Mouse (Mus musculus): ENCODE data around the gene Cdkn2aipnl.

Gene Cdkn2aipnl

GRCm38 (mm10) chr11:51967443-51968401 lies at the start of gene Cdkn2aipnl:
Gene Cdkn2aipnl (plus strand): TSS chr11:51967661.
- DNase-seq (ENCODE audit: low spot score), result peak; percentile 97

DNA sequence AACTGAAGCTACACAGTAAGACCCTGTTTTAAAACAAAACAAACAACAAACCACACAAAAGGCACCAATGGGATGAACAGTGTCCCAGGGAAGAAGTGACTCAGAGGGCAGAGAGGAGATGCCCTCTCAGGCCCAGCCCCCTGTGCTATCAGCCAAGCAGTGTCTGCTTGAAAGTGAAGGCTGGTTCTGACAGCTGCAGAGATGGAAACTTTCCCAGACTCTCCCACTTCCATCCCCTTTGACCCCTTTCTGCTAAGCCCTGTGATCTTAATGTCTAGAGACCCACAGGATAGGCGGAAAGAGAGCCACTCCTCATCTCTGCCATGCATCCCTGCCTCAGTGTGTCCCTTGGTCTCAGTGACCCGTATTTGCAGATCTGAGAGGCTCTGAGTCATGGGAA lies 49.5 kb upstream of the Cdkn2aipnl start:
- DNase-seq (ENCODE audit: low spot score), result no peak

GRCm38 (mm10) chr11:51918576-51918975 lies 48.9 kb upstream of the Cdkn2aipnl start:
- no peak for DNase-seq (ENCODE audit: low spot score)

- DNase-seq (ENCODE audit: low spot score), result no peak
Measured at GRCm38 (mm10) chr11:51921355-51922125, 45.9 kb upstream of the Cdkn2aipnl start.

- DNase-seq (ENCODE audit: low spot score), result no peak
Measured at GRCm38 (mm10) chr11:51922421-51922841, 45.0 kb upstream of the Cdkn2aipnl start.

- DNase-seq (ENCODE audit: low spot score), result no peak
Measured at GRCm38 (mm10) chr11:51925595-51925994, 41.9 kb upstream of the Cdkn2aipnl start.

DNA sequence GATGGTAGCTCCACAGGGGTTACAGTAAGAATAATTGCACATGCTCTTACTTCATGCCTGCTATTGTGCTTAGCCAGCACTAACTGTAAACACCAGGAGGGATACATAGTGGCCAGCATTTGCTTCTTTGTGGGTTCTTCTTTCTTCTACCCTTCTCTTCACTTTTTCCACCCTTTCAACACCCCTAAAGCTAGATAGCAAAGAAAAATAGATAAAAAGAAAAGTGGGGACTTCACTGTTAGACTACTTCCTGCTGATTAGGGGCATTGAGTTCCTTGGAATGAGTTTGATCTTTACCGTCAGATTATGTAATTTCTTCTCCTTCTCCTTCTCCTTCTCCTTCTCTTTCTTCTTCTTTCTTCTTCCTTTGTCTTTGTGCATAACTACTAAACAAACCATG lies 41.1 kb upstream of the Cdkn2aipnl start:
- no peak for DNase-seq (ENCODE audit: low spot score)

DNA sequence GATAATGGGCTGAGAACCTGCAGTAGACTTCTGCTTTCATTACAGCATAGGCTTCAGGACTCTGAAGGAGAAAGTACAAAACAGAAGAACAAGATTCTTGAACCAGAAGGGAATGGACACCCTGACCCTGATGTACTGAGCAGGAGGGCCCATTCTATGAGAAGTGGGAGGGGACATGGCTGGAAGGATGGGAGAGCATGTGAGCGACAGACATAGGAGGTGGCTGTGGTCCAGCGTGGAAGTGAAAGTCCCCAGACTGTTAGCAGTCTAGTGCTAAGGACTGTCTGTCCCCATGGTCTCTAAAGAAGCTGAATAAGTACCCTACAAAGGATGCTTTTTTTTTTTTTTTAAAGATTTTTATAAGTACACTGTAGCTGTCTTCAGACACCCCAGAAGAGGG lies 40.4 kb upstream of the Cdkn2aipnl start:
- no peak for DNase-seq (ENCODE audit: low spot score)

- DNase-seq (ENCODE audit: low spot score), result no peak
Measured at GRCm38 (mm10) chr11:51931138-51931537, 36.3 kb upstream of the Cdkn2aipnl start.

DNA sequence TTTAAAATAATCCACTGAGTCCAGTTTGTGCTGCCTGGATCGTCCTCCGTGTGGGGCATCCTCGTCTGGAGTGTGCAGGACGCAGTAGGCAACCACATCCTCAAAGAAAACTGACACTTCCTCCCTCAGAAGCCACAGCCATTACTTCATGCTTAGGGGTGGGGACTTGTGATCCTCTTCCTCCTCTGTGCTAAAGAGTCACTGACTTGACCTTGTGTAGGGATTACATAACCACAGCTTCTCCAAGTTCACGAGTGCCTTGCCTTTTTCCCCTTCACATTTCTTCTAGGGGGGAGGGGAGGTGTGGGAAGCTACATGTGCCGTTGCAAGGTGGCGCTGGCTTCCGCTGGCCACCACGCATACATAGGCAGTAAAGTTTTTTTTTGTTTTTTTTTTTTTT lies 35.7 kb upstream of the Cdkn2aipnl start:
- DNase-seq (ENCODE audit: low spot score), result no peak

- DNase-seq (ENCODE audit: low spot score), result no peak
Measured at GRCm38 (mm10) chr11:51934230-51934629, 33.2 kb upstream of the Cdkn2aipnl start.

GRCm38 (mm10) chr11:51935636-51936434 lies 31.6 kb upstream of the Cdkn2aipnl start:
- no peak for DNase-seq (ENCODE audit: low spot score)

DNA sequence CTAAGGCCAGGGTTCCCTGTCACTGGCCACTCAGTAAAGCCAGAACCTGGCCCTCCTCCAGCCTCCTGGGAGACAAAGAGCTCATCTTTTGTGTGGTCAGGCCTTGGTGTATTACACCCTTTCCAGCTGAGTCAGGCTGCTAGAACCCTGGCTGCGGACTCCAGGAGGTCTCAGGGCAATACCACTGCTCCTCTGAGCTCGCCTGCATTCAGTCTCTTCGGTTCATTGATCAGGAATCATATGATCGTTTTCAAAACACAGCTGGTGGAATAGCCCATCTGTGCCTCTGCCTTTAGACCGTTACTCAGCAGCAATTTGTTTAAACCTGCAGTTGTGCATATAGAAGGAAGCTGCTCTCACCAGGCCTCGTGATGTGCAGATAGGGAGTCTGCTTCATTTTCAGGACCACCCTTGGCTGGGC lies 30.1 kb upstream of the Cdkn2aipnl start:
- DNase-seq (ENCODE audit: low spot score), result no peak

DNA sequence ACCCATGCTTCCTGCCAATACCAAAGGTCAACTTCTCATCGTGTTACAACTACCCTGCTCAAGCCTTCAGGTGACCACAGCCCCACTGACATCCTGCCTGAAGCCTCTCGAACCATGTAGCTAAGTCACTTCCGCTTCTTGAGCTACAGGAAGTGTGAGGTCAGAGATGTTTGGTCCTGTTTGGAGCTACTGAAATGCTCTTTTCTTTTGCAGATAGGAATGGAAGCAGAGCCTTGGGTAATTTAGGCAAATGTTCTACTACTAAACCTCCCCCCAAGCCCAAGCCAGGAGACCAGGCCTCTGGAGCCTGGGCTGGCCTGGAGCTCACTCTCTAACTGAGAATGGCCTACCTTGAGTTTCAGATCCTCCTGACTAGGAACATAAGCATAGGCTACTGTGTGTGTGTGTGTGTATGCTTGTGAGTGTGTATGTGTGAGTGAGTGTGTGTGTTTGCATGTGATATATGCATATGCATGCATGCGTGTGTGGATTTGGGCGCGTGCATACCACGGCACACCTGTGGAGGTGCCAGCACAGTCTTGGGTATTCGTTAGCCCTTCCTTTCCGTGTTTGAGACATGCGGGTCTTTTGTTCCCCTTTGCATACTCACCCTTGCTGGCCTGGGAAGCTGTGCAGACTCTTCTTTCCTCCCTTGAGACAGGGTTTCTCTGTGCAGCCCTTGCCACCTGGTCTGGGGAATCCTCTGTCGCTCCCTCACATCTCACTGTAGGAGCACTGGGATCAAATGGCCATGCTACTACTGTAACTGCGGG lies 28.5 kb upstream of the Cdkn2aipnl start:
- no peak for DNase-seq (ENCODE audit: low spot score)

DNA sequence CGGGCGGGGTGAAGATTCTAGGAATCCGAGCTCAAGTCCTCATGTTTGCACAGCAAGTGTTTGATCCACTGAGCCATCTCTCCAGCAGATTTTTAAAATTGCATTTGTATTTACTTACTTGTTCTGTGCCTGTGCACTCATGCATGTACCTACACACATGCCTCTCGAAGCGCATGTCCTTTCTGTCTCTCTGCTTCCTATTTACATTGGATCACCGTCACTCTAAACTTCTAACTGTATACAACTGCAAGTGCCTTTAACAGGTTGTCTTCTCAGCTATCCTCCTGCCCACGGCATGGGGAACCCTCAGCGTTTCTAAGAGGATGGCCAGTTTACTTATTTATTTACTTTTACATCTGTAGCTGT lies 27.9 kb upstream of the Cdkn2aipnl start:
- no peak for DNase-seq (ENCODE audit: low spot score)

DNA sequence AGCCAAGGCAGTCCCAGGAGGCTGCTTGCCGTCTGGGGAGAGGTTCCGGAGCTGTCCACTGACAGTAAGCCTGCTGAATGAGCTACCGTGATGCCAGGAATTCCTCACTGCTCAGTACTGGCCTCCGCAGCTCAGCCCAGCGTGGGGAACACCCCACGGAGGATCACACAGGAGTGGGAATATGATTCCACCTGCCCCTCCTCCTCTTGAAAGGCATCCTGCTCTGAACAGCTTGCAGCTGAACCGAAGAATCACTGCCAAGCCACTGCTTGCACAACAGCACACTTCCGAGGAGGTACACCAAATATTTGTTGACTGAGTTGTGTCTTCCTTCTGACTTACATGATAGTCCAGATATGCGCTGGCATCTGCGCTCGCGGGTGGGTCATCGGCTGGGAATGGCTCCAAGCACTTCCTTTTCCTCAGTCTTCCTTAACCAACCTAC lies 26.9 kb upstream of the Cdkn2aipnl start:
- DNase-seq (ENCODE audit: low spot score), result no peak

DNA sequence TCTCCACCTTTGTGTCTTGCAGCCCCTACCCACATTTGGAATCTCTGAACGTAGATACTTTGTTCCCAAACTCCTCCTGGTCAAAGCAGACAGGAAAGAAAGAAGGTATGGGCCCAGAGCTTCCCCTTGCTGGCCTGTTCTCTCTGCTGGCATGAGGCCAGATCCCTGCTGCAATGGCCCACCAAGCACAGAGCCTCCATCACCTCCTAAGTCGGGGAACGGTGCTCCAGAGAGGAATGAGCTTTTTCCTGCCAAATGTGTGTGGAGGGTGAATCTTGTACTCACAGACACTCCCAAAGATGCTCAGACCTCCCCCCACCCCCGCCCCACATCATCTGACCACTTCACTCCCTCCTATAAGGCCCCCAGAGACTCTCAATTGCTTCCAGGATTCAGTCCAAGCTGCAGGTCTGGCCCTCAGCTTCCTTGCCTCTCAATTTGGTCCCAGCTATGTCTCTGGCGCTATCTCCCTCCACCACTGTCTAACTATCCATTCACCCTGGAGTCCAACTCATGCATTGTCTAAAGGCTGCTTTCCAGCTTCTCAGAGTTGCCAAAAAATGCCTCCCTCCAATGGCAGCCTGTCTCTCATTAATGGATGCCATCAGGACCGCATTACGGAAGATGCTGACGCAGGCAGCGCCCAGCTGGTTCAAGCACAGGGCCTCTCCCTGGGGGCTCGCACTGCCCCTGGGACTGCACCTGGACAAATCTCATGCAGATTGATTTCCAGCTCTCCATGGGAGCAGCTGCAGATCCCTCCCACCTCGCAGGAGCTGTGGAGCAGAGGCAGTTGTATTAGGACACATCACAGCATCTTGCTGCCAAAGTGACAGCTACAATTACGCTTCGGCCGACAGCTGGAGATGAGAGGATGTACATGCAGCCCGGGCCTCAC lies 24.6 kb upstream of the Cdkn2aipnl start:
- no peak for DNase-seq (ENCODE audit: low spot score)

GRCm38 (mm10) chr11:51943500-51943841 lies 24.0 kb upstream of the Cdkn2aipnl start:
- no peak for DNase-seq (ENCODE audit: low spot score)

GRCm38 (mm10) chr11:51944239-51944638 lies 23.2 kb upstream of the Cdkn2aipnl start:
- DNase-seq (ENCODE audit: low spot score), result no peak

DNA sequence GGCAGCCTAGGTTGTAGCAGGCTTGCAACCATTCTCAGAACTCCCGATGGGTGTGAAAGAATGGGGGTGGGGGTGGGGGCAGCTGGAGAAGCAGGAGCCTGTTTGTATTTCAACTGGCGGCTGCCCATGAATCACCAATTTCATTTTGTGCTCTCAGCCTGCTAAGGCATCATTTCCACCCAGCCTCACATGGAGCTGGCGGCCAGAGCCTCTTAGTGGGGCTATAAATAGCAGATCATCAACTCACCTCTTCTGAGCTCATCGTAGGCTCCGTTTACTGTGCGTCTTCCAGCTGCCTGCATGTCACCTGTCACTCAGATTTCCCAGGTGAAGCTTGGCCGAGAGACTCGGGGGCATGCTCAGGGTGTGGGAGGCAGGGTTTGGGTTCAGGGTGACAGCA lies 21.9 kb upstream of the Cdkn2aipnl start:
- no peak for DNase-seq (ENCODE audit: low spot score)
